Mouse (Mus musculus): Measurements from ENCODE around the gene Tpx2.

DNA sequence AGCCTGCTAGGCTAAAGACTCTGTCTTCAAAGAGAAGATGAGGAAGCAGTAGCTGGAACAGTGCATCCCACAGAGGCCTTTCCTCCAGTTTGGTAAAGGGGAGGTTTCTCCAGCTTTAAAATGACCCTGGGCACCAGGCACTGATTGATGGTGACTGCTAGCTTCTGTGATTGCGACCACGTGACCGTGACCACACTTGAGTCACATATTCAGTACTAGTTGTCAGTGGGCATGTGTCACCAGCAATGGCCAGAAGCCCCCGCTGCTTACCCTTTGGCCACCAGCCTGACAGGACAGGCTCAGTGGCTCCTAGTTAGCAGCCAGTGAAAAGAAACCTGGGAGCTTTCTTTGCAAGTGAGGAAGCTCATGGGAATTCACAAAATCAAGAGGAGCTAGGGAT, 55.8 kb downstream of the Tpx2 start:
- no peak for TF ChIP-seq CTCF (IDR thresholded peaks at IDR 0.05; ENCODE audit: borderline replicate concordance, control insufficient read depth, extremely low read depth, insufficient read depth, low read length, poor library complexity)
- TF ChIP-seq POLR2A (IDR thresholded peaks at IDR 0.05; ENCODE audit: control insufficient read depth, extremely low read depth, insufficient read depth, low read length, poor library complexity) = no peak

All from thymus, adult 2 months (tissue).